Mouse (Mus musculus) intestine, embryonic 14.5 days (tissue): ENCODE results near the gene Pdxp. TPM values are rescaled to one million over a fixed set of nuclear protein-coding genes. Genes with fewer than 3 reads are reported as not detected.
A peak's percentile ranks its signal among the peaks of the same experiment; 100 is the strongest.

ENCODE experiments used
- ATAC-seq: fragments of 200-750 bp; cut with Nextera tagmentation; replicated peaks from 2 replicates; pipeline ENCODE4 v1.8.0; 2017; ENCODE audit warnings: low read depth, moderate number of reproducible peaks, moderate TSS enrichment, moderate library complexity; ENCODE audit not compliant: low FRiP score, low TSS enrichment
- DNase-seq: peaks from one replicate; pipeline ENCODE4 v3.0.0-alpha.2; 2018; ENCODE audit warnings: low spot score
- H3K27ac ChIP-seq: fragments of 300-500 bp; sonication (generic); 2 replicates; pipeline ENCODE4 v1.5.1; 2014; ENCODE audit warnings: low read depth, mild to moderate bottlenecking, control low read depth
- H3K27me3 ChIP-seq: fragments of 300-500 bp; sonication (generic); replicated peaks from 2 replicates; pipeline ENCODE4 v1.6.1; 2014; ENCODE audit warnings: low read length, control low read depth; ENCODE audit not compliant: control insufficient read depth, insufficient read depth
- H3K36me3 ChIP-seq: fragments of 300-500 bp; sonication (generic); 2 replicates; pipeline ENCODE4 v1.6.1; 2014; ENCODE audit warnings: low read length, control low read depth; ENCODE audit not compliant: control insufficient read depth, insufficient read depth
- H3K4me1 ChIP-seq: fragments of 300-500 bp; sonication (generic); replicated peaks from 2 replicates; pipeline ENCODE4 v1.6.1; 2014; ENCODE audit warnings: low read length, control low read depth, mixed read lengths; ENCODE audit not compliant: control insufficient read depth, insufficient read depth
- H3K4me2 ChIP-seq: fragments of 300-500 bp; sonication (generic); 2 replicates; pipeline ENCODE4 v1.6.1; 2014; ENCODE audit warnings: low read length
- H3K4me3 ChIP-seq: fragments of 300-500 bp; sonication (generic); 2 replicates; pipeline ENCODE4 v1.5.1; 2014; ENCODE audit warnings: low read depth, low read length, control low read depth, mixed read lengths
- H3K9ac ChIP-seq: fragments of 300-500 bp; sonication (generic); 2 replicates; pipeline ENCODE4 v1.6.1; 2014; ENCODE audit warnings: mild to moderate bottlenecking, low read length
- H3K9me3 ChIP-seq: fragments of 300-500 bp; sonication (generic); 2 replicates; pipeline ENCODE4 v1.6.1; 2016; ENCODE audit warnings: low read length, control low read depth; ENCODE audit not compliant: control insufficient read depth
- WGBS: fragments of 180-500 bp; shearing (Covaris S2); extraction: QIAGEN DNeasy Blood & Tissue Kit; methylation state at CpG from one replicate; pipeline ENCODE4 v1.1.7; 2014; 5-methylcytosine and 5-hydroxymethylcytosine counted together
- polyA plus RNA-seq: library from polyadenylated mRNA; unstranded; fragments of >200 nt; fragmentation: Nextera tagmentation; extraction: Ambion mirVana; gene quantifications from 2 replicates; pipeline ENCODE4 v1.2.1, GENCODE M21; 2014

Gene Pdxp
- polyA plus RNA-seq, 1 experiment from 2014 or later, result 16.3 TPM

DNA sequence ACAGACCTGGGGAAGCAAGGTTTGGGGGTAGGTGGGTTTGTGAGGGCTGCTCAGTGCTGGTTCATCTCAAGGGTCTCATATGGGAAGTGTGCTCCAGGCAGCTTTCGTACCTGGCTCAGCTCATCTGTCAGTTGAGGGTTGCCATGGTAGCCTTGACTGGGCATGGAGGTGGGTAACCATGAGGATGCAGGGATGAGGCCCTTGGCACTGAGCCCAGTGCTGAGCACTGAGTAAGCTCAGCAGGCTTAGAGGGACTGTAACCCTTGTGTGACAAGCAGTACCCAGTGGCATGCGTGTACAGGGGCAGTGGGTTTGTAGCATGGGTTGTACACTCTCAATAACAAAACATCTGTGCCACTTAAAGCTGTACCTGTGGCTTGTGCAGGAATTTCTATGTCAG is 24.2 kb downstream of the Pdxp start:
- no peak for DNase-seq
- WGBS, result 83% methylated on average over 2 of the region's 2 CpGs
- no peak for ATAC-seq
- Histone ChIP-seq H3K27me3 (no peaks in the 10 kb centered on the region), H3K4me2 (no peak overlapping the region), H3K9me3 (no peaks in the 10 kb centered on the region), H3K36me3 (peaks cover 47% of the 10 kb centered on the region), H3K27ac (no peak overlapping the region), H3K4me3 (no peak overlapping the region), H3K9ac (no peak overlapping the region), H3K4me1 (peaks cover 8% of the 10 kb centered on the region)

DNA sequence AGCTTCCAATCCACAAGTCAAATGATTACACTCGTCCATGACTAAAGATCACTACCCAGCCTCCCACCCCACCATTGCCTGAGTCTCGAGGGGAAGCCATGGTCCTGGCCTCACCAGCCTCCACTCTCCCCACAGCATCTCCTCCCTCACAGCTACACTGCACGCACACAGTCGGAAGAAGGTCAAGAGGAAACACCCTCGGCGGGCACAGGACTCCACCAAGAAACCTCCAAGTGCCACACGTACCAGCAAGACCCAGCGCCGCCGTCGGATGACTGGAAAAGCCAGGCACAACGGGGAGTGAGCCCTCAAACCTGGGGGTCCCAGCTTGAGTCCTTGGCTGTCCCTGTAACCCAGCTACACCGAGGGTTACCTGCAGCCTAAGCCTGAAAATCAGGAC is 26.6 kb downstream of the Pdxp start:
- H3K4me3 ChIP-seq, result no peak overlapping the region
- H3K9ac ChIP-seq, result no peak overlapping the region
- WGBS, result 92% methylated on average over 13 of the region's 13 CpGs
- H3K27ac ChIP-seq, result no peak overlapping the region
- H3K27me3 ChIP-seq, result no peaks in the 10 kb centered on the region
- DNase-seq (no peak), ATAC-seq (no peak)
- H3K4me1 ChIP-seq, result peaks cover 8% of the 10 kb centered on the region
- H3K9me3 ChIP-seq, result no peaks in the 10 kb centered on the region
- no peak overlapping the region for H3K4me2 ChIP-seq
- peaks cover 47% of the 10 kb centered on the region for H3K36me3 ChIP-seq

DNA sequence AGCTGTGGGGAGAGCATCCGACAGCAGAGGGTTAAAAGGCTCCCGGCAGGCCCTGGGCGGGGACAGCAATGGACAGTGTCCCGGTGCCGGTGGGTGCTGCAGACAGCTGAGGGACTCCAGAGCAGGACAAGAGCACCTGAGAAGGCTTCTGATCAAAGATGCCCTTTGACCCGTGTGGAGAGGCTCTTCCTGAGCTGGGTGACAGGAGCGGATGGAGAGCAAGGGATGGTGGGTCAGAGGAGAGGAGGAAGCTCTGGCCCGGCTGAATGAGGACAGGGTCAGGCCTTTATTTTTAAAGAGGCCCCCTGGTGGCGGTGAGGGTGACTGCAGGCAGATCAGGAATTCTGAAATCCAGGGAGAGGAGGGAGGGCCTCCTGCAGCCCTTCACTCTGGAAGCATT is 28.9 kb downstream of the Pdxp start:
- no peaks in the 10 kb centered on the region; the same call in 1 of the 2 replicates for H3K4me1 ChIP-seq
- ATAC-seq (peak; percentile 74), DNase-seq (peak; percentile 94)
- peak overlapping the region; percentile 58 for H3K4me2 ChIP-seq
- H3K27ac ChIP-seq, result no peak overlapping the region
- no peaks in the 10 kb centered on the region for H3K9me3 ChIP-seq
- H3K36me3 ChIP-seq, result peaks cover 43% of the 10 kb centered on the region
- WGBS, result 2% methylated on average over 9 of the region's 9 CpGs
- peak overlapping the region; percentile 28 for H3K4me3 ChIP-seq
- peaks cover 3% of the 10 kb centered on the region; the same call in 1 of the 2 replicates for H3K27me3 ChIP-seq
- peak overlapping the region; percentile 37; the same call in 1 of the 2 replicates for H3K9ac ChIP-seq

DNA sequence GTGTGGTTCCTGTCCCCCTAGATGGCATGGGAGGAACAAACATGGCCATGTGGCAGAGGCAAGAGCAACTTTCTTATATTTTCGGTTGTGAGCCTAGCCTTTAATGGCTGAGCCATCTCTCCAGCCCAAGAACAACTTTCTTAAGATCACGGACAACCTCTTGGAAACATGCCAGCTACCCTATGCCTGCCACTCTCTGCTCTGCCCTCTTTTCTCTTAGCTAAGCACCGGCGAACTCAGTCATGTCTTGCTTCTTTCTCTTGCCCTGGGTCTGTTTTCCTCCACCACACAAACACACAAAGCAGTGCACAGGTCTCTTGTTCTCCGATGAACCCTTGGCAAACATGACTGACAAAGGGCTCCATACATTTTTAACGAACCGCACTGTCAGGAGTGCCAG is 32.5 kb downstream of the Pdxp start:
- peaks cover 3% of the 10 kb centered on the region; the same call in 1 of the 2 replicates for H3K27me3 ChIP-seq
- H3K27ac ChIP-seq, result no peak overlapping the region
- no peak overlapping the region for H3K4me2 ChIP-seq
- no peak overlapping the region for H3K9ac ChIP-seq
- no peak for DNase-seq
- H3K36me3 ChIP-seq, result peaks cover 7% of the 10 kb centered on the region
- 81% methylated on average over 7 of the region's 7 CpGs for WGBS
- peaks cover 6% of the 10 kb centered on the region; the same call in 1 of the 2 replicates for H3K4me1 ChIP-seq
- no peaks in the 10 kb centered on the region for H3K9me3 ChIP-seq
- no peak overlapping the region for H3K4me3 ChIP-seq
- ATAC-seq, result no peak

DNA sequence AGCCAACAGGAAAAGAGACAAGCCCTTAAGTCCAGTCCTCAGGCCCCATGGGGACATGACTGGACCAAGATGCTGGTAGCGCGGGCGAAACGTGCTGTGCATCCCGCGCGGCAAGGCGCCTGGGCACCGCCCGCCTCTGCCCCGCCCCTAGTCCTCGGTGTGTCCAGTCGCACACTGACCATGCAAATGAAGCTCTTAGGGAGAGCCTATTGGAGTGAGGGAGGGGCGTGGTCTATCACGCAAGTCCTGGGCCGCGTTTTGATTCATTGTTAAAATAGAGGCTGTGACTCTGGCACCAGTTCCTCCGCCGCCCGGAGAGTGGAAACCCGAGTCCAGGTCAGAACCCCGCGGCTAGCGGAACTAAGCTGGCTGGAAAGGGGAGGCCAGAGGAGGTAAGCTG is 33.9 kb downstream of the Pdxp start, which contains the start of gene Triobp:
TSS of gene Triobp (plus strand) at position 68 of the 400 bp plus-strand sequence.
- no peaks in the 10 kb centered on the region for H3K36me3 ChIP-seq
- H3K9me3 ChIP-seq, result no peaks in the 10 kb centered on the region
- DNase-seq (peak; percentile 87), ATAC-seq (peak; percentile 92)
- H3K4me2 ChIP-seq, result peak within 1 kb of the TSS; percentile 80
- H3K4me1 ChIP-seq, result peaks cover 6% of the 10 kb centered on the region; the same call in 1 of the 2 replicates
- peaks cover 3% of the 10 kb centered on the region; the same call in 1 of the 2 replicates for H3K27me3 ChIP-seq
- WGBS, result under 1% methylated on average over 24 of the region's 24 CpGs
- H3K4me3 ChIP-seq, result peak within 1 kb of the TSS; percentile 48
- peak within 1 kb of the TSS; percentile 53 for H3K9ac ChIP-seq
- H3K27ac ChIP-seq, result peak within 1 kb of the TSS; percentile 4; the same call in 1 of the 2 replicates

DNA sequence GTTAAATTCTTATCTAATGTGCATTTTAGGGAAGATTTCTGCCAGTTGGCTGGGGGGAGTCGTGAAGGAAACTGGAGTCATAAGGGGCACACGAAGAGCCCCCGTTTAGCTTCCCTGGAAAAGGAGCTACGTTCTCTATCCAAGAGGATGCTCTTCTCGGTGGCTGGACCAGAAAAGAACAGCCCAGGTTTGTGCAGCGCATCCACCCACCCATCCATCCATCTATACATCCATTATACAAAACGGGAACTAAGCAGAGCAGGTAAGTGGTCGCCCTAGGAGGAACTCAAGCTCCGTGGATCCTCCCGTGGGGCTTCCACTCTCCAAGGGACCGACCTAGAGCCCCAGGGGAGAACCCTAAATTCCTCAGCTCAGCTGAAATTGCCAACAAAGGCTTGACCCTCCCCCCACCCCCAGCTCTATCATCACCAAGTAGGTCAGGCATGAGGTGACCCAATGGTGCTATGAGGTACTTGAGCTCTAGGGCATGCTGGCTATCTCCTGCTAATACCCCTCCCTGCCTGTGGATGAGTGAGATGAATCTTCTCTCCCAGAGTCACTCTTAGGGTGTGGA is 34.5 kb downstream of the Pdxp start:
- peak; percentile 54 for DNase-seq
- peak overlapping the region; percentile 48 for H3K4me3 ChIP-seq
- peak overlapping the region; percentile 80 for H3K4me2 ChIP-seq
- H3K9me3 ChIP-seq, result no peaks in the 10 kb centered on the region
- H3K36me3 ChIP-seq, result no peaks in the 10 kb centered on the region
- H3K9ac ChIP-seq, result peak overlapping the region; percentile 53
- H3K27me3 ChIP-seq, result peaks cover 3% of the 10 kb centered on the region; the same call in 1 of the 2 replicates
- ATAC-seq, result no peak
- 8% methylated on average over 11 of the region's 11 CpGs for WGBS
- peaks cover 6% of the 10 kb centered on the region; the same call in 1 of the 2 replicates for H3K4me1 ChIP-seq
- peak overlapping the region; percentile 4; the same call in 1 of the 2 replicates for H3K27ac ChIP-seq

DNA sequence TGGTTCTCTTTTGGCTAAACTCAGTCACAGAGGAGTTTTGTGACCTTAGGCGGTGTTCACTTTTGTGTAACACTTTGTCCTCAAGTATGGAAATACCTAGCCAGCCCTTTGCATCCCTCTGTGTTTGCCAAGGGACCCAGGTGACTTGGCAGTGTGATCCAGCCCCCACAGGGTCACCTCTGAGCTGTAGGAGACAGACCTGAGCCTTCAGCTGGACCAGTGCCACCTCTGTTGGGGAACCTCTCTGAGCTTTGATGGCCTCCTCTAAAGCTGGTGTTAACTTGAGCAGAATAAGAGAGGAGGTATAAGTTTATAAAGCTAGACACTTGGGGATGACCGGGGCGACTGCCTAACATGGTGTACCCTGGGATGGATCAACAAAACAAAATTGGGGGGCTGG is 35.2 kb downstream of the Pdxp start:
- H3K27ac ChIP-seq, result no peak overlapping the region
- peaks cover 6% of the 10 kb centered on the region; the same call in 1 of the 2 replicates for H3K4me1 ChIP-seq
- H3K9me3 ChIP-seq, result no peaks in the 10 kb centered on the region
- 96% methylated on average over 3 of the region's 3 CpGs for WGBS
- H3K27me3 ChIP-seq, result peaks cover 3% of the 10 kb centered on the region; the same call in 1 of the 2 replicates
- H3K4me2 ChIP-seq, result no peak overlapping the region; the same call in 1 of the 2 replicates
- no peaks in the 10 kb centered on the region for H3K36me3 ChIP-seq
- no peak for ATAC-seq
- H3K4me3 ChIP-seq, result no peak overlapping the region
- DNase-seq, result no peak
- H3K9ac ChIP-seq, result no peak overlapping the region

DNA sequence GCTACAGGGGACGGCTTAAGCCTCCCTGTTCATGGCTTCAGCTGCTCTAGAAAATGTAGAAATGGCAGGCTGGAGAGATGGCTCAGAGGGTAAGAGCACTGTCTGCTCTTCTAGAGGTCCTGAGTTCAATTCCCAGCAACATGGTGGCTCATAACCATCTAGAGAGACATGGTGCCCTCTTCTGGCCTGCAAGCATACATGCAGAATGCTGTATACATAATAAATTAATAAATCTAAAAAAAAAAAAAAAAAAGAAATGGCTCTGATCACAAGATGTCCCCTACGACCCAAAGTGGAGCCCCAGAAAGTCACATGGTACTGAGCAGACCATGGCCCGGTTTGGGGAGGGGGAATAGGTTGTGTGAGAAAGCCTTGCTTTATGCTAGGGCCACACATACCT is 41.9 kb downstream of the Pdxp start:
- no peak overlapping the region for H3K27ac ChIP-seq
- no peak overlapping the region for H3K4me3 ChIP-seq
- ATAC-seq (no peak), DNase-seq (no peak)
- H3K4me2 ChIP-seq, result no peak overlapping the region
- no peak overlapping the region for H3K9ac ChIP-seq
- H3K9me3 ChIP-seq, result no peaks in the 10 kb centered on the region
- WGBS, result 75% methylated on average over 3 of the region's 3 CpGs
- no peaks in the 10 kb centered on the region for H3K4me1 ChIP-seq
- 0 out of 2 replicates have a peak, but pooled peaks cover 4% of the 10 kb centered on the region for H3K36me3 ChIP-seq
- no peaks in the 10 kb centered on the region for H3K27me3 ChIP-seq

DNA sequence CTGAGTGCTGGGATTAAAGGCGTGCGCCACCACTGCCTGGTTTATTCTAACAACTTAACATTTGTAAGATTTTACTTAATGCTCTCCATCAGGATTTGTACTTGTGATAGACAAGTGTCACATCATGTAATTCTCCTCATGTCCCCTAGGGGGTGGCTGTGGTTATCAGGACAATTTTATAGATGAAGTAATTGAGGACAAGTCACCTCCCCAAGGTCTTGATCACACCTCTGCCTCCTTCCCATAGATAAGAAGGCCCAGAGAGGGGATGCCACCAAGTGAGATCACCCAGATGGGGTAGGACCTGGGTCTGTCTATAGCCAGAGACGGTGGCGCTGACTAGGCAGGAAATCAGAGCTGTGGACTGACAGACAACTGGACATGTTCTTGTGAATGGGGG is 42.6 kb downstream of the Pdxp start:
- H3K27ac ChIP-seq, result no peak overlapping the region

More for the DNA sequence above, 42.6 kb downstream of the Pdxp start:
- Histone ChIP-seq H3K9me3 (no peaks in the 10 kb centered on the region), H3K36me3 (0 out of 2 replicates have a peak, but pooled peaks cover 7% of the 10 kb centered on the region), H3K4me2 (no peak overlapping the region), H3K9ac (no peak overlapping the region), H3K4me1 (no peaks in the 10 kb centered on the region), H3K27me3 (no peaks in the 10 kb centered on the region), H3K4me3 (no peak overlapping the region)
- no peak; the same call in 1 of the 2 replicates for ATAC-seq
- DNase-seq, result no peak
- WGBS, result 69% methylated on average over 4 of the region's 4 CpGs
